Mouse (Mus musculus) cerebellum, adult 9-11 months (tissue): ENCODE data around the gene Denr.

Experiments used
- DNase-seq: peaks from one replicate; pipeline ENCODE4 v3.0.0; 2022

The Denr gene

DNA sequence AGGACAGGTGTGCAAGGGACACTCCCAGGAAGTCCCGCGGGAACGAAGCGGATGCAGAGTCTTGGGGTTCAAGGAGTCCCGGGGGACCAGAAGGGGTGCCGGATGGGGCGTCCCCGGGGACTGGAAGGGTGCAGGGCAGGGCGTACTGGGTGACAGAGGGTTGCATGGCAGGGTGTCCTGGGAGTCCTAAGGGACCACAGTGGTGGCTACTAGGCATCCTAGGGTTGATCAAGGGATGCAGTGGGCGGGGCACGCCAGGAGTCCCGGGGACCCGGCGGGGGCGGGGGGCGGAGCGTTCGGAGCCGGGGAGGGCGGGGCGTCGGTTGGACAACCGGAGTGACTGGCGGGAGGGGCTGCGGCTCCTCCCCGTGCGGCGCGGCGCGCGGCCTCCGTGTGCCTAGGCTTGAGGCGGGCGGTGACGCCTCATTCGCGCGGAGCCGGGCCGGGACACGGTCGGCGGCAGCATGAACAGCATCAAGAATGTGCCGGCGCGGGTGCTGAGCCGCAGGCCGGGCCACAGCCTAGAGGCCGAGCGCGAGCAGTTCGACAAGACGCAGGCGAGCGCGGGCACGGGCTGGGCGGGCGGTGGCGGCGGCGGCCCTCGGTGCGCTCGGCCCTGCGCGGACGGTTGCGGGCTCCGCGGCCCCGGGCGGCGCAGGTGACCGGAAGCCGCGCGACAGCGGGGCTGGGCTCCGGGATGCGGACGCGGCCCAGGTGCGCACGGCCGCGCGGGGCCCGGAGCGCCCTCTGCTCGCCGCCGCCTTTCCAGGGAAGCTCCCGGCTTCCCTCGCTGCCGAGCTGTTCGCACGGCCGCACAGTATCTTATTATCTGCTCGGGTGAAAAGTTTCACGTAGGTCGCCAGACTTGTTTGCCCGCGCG is 66.6 kb downstream of the Denr start, which contains the start of gene Hip1r:
Gene Hip1r (plus strand): TSS at position 330 of the 880 bp plus-strand sequence.
- peak; percentile 83 for DNase-seq

DNA sequence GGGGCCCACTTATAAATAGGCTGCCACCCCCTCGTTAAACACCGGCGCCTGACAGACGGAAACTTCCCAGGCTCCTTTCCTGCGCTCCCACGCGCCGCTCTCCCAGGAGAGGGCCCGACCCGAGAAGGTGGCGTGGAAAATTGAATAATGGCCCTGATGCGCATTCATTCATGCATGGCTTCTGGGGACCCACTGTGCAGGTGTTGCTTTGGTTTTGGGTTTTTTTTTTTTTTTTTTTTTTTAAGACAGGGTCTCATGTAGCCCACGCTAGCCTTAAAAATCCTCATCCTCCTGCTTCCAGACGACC is 67.2 kb downstream of the Denr start:
- peak; percentile 47 for DNase-seq

GRCm38 (mm10) chr5:123974616-123975111 is 67.7 kb downstream of the Denr start:
- peak; percentile 38 for DNase-seq

- peak; percentile 17 for DNase-seq
These were observed 68.7 kb downstream of the Denr start for GRCm38 (mm10) chr5:123975668-123976180.

GRCm38 (mm10) chr5:123977231-123977630 is 70.3 kb downstream of the Denr start:
- peak; percentile 10 for DNase-seq

DNA sequence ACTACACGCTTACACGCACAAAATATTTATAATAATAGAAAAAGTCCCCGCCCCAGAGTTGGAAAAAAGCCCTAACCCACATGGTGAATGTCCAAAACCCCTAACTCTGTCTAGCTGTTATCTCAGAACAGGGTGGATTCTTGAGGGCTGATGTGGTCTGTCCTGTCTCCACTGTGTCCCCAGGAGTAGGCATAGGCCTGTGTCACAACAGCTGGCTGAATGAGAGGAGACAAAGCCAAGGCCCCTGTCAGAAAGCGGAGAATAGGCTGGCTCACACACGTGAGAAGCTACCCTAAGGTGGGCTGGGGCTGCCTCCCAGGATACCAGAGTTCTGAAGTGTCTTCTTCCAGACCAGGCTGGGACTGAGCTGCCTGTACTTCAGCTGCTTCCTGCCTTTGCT is 71.2 kb downstream of the Denr start:
- DNase-seq: no peak
